Mouse (Mus musculus) megakaryocyte, adult 5-6 weeks (primary cell): ENCODE data around the gene Cdrt4. TPM values are rescaled to one million over a fixed set of nuclear protein-coding genes. Genes with fewer than 3 reads are reported as not detected.

Experiments
- ATAC-seq: 2 replicates; pipeline ENCODE4 v1.8.0; 2016; ENCODE audit warnings: mild to moderate bottlenecking, inconsistent platforms; ENCODE audit not compliant: poor library complexity, severe bottlenecking
- total RNA-seq, 2 experiments: library from RNA; stranded (forward) in 1 of 2; stranded (reverse) in 1 of 2; fragments of 153-499, 151-499 nt in 1 of 2; fragments of 221-1000, 200-1000 nt in 1 of 2; gene quantifications; 2 replicates each; pipeline versions ENCODE4 v1.2.3 to v1.2.4; 2015 to 2017

Cdrt4 gene
- total RNA-seq, 2 experiments from 2014 or later, result not detected

DNA sequence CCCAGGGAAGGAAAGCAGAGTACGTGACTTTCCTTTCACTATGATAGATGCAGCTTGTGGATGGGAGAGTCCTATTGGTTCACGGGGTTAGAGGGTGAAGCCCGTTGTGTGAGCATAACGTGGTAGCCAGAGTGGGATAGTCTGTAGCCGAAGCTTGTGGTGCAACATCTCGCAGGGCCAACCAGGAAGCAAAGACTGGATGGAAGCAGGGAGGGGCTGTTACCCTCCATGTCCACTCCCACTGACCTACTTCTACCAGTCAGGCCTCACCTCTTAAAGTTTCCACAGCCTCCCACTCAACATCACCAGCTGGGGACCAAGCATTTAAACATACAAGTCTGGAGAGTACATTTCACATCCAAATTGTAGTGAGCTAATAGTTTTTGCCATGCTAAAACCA is 78.7 kb downstream of the Cdrt4 start:
- no peak for ATAC-seq

DNA sequence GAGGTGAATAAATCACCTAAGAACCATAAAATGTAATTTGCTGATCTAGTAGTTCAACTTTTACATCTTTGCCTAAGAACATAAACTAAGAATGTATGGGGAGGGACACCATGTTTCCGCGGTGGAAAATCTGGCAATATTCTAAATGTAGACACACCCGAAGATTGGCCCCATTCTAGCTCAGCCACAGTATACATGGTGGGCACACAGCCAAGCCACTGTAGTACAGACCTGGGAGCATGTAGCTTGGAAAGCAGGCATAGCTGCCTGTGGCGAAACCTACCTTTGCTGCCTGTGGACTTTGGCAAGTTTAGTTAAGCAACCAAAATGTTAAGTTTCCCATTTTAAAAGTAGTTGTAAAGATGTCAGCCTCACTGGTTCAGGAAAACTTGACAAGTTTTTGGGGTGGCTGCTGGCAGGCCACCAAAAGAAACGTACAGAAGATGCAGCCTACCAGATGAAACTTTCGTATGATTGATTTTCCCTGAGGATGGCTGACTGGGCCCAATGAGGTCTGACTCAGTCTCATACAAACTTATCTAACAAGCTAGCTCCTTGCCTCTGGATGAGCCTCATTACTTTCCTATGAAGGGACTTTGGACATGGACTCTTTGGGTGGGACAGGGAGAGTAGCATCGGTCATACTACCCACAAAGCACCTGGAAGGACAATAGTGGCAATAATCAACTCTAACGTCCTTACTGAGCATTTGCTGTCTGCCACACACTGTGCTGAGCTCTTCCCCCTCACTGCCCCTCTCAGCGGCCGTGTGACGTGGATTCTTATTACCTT is 84.6 kb downstream of the Cdrt4 start:
- no peak for ATAC-seq

GRCm38 (mm10) chr11:63040002-63040661 is 89.1 kb downstream of the Cdrt4 start:
- no peak for ATAC-seq

Other genes with a start within 250 kb of the Cdrt4 start
- 2.9 TPM in 2 replicates for gene Zfp287, start 219.3 kb upstream of the Cdrt4 start, total RNA-seq (2015)
- 2.3 and 2.7 TPM in 2 replicates for gene Zfp287, start 219.3 kb upstream of the Cdrt4 start, total RNA-seq (2017)
- gene Gm10428, start 198.1 kb upstream of the Cdrt4 start, total RNA-seq (2015), result not detected in 2 replicates
- gene Gm10428, start 198.1 kb upstream of the Cdrt4 start, total RNA-seq (2017), result not detected in 2 replicates
- 0.18 and 0.33 TPM in 2 replicates for gene Zfp286, start 161.7 kb upstream of the Cdrt4 start, total RNA-seq (2015)
- gene Zfp286, start 161.7 kb upstream of the Cdrt4 start, total RNA-seq (2017), result 0.29 and 0.69 TPM in 2 replicates
- gene Trim16, start 131.0 kb upstream of the Cdrt4 start, total RNA-seq (2015), result 15.4 and 25.5 TPM in 2 replicates
- 21.4 and 22.8 TPM in 2 replicates for gene Trim16, start 131.0 kb upstream of the Cdrt4 start, total RNA-seq (2017)
- gene Fbxw10, start 104.1 kb upstream of the Cdrt4 start, total RNA-seq (2015), result 0.41 and 1.3 TPM in 2 replicates
- 1.7 and 1.8 TPM in 2 replicates for gene Fbxw10, start 104.1 kb upstream of the Cdrt4 start, total RNA-seq (2017)
- gene Tvp23b, start 71.7 kb upstream of the Cdrt4 start, total RNA-seq (2015), result 20.4 and 21.3 TPM in 2 replicates
- gene Tvp23b, start 71.7 kb upstream of the Cdrt4 start, total RNA-seq (2017), result 16.9 and 19.1 TPM in 2 replicates
- gene Tekt3, start 110.5 kb downstream of the Cdrt4 start, total RNA-seq (2015), result not detected in 2 replicates
- not detected in 2 replicates for gene Tekt3, start 110.5 kb downstream of the Cdrt4 start, total RNA-seq (2017)
- gene Pmp22, start 177.8 kb downstream of the Cdrt4 start, total RNA-seq (2015), result 0.45 and 2.0 TPM in 2 replicates
- 0.20 TPM in 1 of 2 replicates, not detected in the other for gene Pmp22, start 177.8 kb downstream of the Cdrt4 start, total RNA-seq (2017)